Mouse (Mus musculus) neural tube, embryonic 10.5 days (tissue): ENCODE data around the gene Fbxo47.
A peak's percentile ranks its signal among the peaks of the same experiment; 100 is the strongest.

Experiments used
- DNase-seq: peaks from one replicate; pipeline ENCODE4 v3.0.0-alpha.2; 2017; ENCODE audit warnings: low spot score; ENCODE audit errors: extremely low spot score

The Fbxo47 gene

DNA sequence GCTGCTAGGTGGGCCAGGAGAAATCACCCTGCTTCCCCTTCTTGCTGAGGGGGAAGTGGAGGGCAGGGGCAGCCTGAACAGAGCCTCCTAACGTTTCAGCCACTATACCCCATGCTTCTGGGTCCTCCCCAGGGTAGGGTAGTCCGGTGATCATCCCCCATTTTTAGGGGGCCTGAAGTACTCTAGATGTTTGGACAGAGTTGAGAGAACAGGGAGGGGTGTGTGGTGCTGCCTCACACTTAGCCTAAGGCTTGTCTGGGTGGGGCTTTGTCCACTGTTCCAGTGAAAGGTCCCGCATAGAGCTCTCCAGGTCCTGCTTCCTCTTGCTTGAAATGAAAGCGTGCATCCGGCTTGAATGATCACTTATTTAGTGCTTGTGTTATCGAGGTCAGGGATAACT is 53.5 kb downstream of the Fbxo47 start:
- no peak for DNase-seq

DNA sequence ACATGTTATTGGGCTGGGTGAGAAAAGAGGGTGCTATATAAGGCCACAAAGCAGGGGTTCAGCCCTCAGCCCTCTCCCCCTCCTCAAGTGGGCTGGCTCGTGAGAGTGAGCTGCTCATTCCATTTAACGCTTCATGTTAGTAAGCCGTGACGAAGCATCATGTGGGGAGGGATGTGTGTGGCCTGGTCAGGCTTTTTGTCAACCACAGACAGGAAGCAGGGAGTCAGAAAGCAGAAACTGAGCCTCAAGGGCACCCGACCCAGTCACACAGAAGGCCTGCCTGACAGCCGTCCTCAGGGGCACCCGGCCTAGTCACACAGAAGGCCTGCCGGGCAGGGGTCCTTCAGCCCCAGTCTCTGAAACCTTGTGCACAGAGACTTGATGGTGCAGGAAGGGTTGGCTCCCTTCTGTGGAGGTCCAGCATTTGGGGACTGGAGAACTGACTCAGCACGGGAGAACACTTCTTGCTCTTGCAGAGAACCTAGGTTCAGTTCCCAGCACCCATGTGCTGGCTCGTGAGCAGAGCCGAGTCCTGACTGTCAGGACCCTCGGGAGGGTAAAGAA is 54.0 kb downstream of the Fbxo47 start:
- DNase-seq: no peak

GRCm38 (mm10) chr11:97829365-97829764 is 54.6 kb downstream of the Fbxo47 start:
- DNase-seq: no peak

DNA sequence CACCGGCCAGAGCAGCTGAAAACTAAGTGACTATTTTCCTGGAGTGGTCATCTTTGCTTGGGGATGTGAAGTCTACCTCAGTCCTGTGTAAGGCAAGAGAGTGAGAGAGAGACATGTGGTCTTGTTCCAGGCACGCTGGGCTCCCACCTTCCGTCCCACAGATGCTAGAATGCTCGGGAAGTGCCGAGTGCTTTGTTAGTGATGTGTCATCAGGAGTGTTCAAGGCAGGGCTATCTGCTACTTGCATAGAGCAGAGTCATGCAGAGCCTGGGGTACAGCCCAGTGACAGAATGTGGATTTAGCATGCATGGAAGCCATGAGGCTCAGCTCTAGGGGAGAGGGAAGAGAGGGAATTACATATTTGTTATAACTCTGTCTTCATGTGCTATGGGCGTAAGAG is 56.3 kb downstream of the Fbxo47 start:
- no peak for DNase-seq

- no peak for DNase-seq
Measured at GRCm38 (mm10) chr11:97826414-97826813, 57.5 kb downstream of the Fbxo47 start.

- no peak for DNase-seq
Measured at GRCm38 (mm10) chr11:97825971-97826370, 58.0 kb downstream of the Fbxo47 start.

- DNase-seq: no peak
Measured at GRCm38 (mm10) chr11:97825295-97825694, 58.7 kb downstream of the Fbxo47 start.

DNA sequence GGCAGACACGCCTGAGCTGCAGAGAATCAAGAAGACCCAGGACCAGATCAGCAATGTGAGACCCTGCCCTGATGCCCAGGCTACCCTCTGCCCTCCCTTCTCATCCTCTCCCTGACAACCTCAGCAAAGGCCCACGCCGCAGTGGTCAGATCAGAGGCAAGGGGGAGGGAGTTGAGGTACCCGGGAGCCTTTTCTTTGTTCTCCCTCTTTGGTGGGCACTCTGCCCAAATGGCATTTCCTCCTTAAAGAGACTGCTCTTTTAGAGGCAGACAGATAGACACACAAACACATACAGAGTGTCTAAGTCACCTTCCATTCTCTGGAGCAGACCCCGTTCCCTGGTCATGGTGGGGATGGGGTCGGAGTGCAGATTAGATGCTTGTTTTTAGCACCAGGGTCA is 59.1 kb downstream of the Fbxo47 start:
- no peak for DNase-seq

DNA sequence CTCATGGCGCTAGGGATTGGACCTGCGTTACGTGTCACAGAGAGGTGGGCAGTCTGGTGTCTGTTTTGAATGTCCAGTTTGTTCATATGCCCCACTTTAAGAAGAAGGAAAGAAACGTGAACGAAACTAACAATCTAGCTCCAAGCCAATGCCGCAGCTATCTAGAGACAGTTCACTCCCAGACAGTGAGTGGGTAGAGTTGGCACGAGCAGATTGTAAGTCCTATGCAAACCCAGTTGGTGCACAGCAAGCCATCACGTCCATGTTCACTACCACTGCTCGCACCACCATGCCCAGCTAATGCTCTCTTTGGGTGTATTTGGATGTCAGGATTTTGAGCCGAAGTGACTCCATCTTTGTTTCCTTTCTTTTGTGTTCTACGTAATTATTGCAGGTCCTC is 59.8 kb downstream of the Fbxo47 start:
- DNase-seq: no peak

DNA sequence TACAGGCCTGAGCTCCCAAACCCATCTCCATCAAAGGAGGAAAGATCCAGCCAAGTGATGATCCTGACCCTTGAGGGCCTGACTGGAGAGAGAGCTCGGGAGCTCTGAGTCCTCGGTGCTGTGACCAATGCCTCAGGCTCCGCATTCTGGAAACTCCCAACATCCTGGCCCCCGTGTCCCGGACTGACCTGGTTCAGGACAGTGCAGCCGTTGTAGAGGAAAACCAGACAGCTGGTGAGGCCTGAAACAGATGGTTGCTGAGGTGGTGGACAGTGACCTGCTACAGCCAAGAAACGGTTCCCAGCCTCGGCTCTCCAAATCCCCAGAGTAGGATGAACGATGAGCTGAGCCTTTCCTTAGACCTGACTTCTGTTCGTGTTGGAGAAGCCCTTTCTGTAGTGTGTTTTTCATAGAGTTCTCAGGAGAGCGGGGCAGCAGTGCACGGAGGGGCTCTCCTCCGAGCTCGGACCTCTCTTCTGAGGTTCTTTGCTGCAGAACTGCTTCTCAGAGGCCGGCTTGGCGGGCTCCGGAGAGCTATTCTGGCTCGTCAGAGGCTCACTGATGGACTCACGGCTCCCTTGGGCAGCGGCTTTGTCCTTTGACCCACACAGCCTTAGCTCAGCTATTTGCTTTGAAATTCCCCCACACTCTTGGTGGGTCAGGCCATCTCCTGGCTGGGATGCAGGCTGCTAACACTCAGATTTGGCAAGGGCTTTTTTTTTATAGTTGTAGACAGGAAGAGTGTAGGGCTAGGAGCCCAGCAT is 60.9 kb downstream of the Fbxo47 start:
- no peak for DNase-seq

DNA sequence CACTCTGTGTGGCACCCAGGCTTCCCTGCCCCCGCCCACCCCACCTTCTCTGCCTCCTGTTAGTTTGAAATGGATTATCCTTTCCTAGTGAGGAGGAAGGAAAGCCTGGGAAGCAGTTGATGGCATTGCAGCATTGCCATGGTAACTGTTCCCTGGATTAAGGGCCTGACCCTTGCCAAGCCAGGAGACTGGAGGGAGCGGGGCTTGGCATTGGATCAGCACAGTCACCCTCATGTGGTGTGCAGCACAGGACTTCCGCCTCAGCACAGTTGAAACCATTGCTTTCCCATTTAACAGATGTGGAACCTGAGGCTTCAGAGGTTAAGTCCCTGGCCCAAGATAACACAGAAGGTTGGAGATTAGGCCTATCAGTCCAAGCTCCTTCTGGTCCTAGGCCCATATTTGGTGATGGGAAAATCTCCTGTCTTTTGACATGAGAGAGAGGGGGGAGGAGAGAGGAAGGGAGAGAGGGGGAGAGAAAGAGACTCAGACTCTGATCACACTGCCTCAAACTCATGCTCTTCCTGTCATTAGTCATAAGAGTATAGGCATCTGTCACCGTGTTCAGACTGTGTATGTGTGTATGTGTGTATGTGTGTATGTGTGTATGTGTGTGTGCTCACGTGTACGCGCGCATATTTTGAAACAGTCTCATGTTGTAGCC is 62.4 kb downstream of the Fbxo47 start:
- no peak for DNase-seq

DNA sequence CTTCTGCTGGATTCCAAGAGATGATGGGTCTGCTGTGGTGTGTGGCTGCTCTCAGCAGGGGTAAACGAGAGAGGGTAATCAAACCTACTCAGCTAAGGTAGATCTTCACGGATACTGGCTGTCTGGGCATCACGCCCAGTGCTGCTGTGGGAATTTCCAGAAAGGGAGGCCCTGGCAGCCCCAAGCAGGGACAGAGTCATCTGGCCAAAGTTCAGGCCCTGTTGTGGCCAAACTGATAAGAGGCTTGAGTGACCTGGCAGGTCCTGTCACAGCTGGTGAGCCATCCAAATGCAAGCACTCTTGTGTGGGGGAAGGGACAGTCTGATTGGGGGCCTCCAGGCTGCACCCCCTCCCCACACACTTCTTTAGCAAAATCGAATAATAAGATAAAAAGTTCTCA is 63.1 kb downstream of the Fbxo47 start:
- DNase-seq: no peak

DNA sequence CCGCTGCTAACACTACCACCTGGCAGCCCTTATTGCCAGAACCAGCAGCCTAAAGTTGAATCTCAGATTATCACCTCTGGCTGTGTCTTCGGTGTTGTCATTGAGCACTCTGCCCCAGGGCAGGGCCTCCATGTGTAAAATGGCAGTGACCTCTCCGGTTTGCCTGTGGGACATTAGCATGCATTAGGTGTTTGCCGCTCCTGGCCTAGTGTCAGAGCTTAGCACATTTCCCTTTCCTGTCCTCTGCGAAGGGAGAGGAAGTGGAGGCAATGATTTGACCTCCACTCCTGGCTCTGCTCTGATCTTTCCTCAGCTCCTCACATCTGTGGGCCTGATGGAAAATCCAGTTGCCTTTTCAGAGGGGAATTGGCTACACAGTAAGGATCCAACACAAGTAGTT is 64.0 kb downstream of the Fbxo47 start:
- no peak for DNase-seq

GRCm38 (mm10) chr11:97819102-97819501 is 64.9 kb downstream of the Fbxo47 start:
- no peak for DNase-seq

DNA sequence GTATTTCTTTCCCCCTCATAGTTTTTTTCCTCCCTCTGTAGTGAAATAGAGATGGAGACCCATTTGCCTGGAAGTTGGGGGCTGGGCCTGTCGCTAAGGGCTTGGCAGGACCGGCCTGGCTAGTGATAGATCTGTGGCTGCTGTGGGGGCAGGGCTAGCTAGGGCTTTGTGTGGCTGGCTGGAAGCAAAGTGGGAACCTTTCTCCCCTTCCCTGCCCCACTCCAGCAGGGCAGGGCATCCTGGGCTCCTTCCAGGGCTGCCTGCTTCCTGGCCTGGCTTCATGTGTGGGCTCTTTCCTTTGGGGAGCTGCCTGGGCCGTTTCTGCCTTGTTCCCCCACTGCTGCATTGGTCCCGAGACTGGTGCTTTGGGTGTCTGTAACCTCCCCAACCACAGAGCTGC is 65.4 kb downstream of the Fbxo47 start:
- peak; percentile 75 for DNase-seq

- no peak for DNase-seq
Measured at GRCm38 (mm10) chr11:97818003-97818402, 66.0 kb downstream of the Fbxo47 start.

DNA sequence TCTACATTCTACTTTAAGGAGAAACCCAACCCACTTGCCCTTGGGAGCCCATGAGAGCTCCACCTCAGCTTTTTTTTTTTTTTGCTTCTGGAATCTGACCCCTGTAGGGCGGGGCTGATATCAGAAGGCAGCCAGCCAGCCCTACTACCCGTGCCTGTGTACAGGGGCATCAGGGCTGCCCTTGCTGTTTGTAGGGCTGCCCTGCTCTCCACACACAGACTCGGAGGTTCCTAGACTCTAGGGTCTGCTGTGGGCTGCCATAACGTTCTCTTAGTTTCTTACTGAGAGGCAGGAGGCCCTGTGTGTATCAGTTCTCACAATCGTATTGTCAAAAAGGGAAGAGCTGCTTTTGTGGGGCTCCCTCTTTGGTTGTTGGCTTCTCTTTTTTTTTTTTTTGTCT is 66.6 kb downstream of the Fbxo47 start:
- DNase-seq: no peak

DNA sequence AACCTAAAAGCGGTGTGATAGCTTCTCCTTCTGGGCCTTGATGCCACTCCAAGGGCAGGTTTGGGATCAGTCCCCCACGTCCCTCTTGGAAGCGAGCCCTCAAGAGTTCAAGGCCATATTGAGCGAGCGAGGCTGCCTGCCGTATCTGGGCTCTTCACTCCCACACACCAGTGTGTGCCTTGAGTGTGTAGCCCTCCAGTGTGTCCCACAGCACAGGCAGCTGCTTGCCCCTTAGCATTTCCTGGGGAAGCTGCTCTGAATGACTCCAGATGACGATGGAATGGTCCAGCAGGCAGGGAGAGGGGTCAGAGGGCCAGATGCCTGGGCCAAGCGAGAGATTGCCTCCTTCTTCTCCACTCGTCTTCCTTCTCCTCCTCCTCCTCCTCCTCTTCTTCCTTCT is 67.0 kb downstream of the Fbxo47 start:
- DNase-seq: no peak

DNA sequence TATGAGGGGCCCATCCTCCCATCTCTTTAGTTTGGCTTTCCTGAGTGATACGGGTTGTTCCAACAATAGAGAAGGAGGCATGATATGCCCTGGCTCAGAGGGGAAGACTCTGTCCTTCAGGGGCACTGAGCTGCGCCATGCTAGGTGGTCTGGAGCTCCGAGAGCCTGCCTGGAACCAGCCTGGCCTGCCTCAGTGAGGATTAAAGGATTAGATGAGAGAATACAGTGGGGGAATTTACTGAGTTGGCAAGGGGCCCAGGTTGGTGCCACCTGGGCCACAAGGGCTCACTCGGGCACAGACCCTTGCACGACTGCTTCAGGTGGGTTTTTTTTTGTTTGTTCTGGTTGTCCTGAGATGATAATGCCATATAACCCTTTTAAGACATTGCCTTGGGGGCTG is 67.8 kb downstream of the Fbxo47 start:
- no peak for DNase-seq

DNA sequence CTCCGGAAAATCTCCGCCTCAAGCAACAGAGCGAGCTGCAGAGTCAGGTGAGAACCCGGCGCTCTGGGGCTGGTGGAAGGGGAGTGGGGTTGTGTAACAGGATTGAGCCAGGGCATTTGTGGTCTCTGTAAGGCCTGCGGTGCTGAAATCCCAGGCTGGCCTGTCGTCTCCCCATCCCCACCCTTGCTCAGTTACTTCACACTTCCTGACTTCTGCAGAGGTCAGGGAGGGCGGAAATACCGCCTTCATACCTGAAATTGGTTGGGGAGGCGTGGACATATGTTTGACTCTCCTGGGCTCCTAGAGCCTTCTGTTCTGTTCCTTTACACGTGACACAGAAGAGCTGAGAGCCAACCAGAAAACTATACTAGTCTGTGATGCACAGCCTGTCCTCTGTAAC is 68.2 kb downstream of the Fbxo47 start:
- no peak for DNase-seq

- no peak for DNase-seq
Measured at GRCm38 (mm10) chr11:97813746-97814515, 70.0 kb downstream of the Fbxo47 start.

DNA sequence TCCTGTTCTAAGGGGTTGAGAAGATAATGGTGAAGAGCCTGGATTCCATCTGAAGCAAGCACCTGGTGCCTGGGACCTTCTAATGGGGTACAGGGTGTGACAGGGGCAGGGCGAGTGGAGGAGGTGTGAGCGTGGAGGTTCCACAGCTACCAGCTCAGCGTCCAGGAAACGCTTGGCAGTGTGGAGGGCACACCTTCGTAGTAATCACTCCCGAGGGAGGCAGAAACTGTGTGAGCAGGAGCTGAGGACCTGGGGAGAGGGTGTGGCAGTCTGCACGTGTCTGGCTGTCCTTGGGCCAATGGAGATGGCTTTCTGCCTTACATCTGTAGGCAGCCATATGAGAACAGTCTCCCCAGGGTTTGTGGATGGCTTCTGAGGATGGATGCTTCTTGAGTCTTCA is 70.9 kb downstream of the Fbxo47 start:
- DNase-seq: no peak
